Mouse (Mus musculus) cerebellum, postnatal 36 days (tissue): Measurements from ENCODE around the gene Tardbp.

Source experiments
- DNase-seq, 2 experiments: peaks; one replicate each; pipeline ENCODE4 v3.0.0; 2021 to 2022; ENCODE audit warnings: mixed read lengths in 2 of 2

The Tardbp gene

GRCm38 (mm10) chr4:148638302-148638701, 11.5 kb upstream of the Tardbp start:
- no peak for DNase-seq

DNA sequence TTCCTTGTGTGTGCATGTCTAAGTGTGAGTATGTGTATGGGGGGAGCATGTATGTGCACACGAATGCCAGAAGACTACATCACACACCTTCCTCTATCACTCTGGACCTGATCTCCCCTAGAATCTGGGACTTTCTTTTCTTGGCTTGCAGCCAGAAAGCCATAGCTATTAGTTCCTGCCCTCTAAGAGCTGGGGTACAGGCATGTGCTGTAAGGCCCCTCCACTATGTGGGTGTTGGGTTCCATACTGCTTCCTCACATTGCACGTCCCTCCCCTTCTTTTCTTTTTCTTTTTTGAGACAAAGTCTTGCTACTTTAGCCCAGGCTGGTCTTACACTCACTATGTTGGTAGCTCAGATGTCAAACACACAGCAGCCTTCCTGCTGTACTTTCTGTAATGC, 8.5 kb upstream of the Tardbp start:
- DNase-seq, result no peak

DNA sequence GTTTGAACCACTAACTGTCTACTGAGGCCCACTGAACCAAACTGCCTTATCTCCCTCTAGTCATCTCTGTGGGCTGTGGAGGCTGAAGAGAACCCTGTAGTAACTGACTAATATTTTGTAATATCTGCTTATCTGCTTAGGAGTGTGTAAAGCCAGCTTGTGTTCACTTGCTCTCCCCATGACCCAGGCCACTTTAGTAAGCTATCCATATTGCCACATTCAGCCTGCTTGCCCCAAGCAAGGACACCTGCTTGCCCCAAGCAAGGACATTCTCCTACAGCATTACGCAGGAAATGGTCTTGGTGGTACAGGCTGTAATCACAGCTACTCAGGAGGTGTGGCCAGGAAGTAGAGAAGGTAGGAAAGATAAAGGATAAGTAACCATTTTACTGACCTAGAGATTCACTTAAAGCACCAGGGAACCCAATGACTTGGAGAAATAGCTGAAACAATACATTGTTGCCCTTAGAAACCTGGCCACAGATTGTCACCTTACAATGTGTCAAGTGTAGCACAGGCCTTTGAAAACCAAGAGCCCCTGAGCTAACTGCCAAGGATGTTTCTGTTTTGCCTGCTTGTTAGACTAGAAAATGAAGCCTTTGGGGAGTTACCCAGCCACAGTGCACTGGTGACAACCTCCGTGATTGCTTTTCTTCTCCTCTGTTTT, 6.7 kb upstream of the Tardbp start:
- DNase-seq, result no peak

DNA sequence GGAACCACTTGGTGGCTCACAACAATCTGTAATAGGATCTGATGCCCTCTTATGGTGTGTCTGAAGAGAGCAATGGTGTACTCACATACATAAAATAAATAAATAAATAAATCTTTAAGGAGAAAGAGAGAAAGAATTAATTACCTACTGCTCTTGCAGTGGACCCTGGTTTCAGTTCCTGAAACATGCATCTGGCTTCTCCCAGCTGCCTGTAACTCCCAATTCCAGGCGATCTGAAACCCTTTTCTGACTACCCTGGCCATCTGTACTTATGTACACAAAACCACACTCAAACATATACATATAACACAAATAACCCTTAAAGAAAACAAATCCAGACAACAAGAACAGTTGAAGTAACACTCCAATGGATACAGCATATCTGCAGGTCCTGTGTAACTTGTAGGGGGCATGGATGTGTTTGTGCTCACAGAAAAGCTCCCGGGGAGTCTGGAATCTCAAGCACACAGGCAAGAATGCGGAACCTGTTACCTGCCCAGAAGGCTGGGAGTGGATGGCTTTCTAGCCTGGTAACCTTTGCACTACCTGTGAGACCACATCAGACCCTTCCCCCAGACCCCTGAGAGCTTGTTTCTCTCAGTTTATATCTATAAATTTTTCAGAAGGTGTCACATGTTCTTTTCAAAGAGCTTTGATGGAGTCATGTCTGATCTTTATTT, 5.3 kb upstream of the Tardbp start:
- no peak for DNase-seq

GRCm38 (mm10) chr4:148627246-148627645, 427 bp upstream of the Tardbp start:
- DNase-seq, result no peak

GRCm38 (mm10) chr4:148625756-148626622, 830 bp downstream of the Tardbp start:
- no peak for DNase-seq

DNA sequence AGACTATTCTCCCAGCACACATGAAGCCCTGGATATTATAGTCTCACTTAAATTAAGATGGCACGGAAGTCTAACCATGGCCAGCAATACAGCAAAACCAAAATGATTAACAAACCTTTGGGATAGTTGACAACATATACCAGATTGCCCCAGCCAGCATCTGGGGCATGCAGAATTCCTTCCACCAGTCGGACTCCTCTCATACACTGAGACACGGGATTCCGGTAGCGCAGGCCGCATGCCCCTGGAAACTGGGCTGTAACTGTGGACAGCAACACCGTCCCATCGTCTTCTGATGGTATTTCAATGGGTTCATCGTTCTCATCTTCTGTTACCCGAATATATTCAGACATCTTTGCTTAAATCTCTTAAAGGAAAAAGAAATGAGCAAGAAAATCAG, 1.8 kb downstream of the Tardbp start:
- no peak for DNase-seq

DNA sequence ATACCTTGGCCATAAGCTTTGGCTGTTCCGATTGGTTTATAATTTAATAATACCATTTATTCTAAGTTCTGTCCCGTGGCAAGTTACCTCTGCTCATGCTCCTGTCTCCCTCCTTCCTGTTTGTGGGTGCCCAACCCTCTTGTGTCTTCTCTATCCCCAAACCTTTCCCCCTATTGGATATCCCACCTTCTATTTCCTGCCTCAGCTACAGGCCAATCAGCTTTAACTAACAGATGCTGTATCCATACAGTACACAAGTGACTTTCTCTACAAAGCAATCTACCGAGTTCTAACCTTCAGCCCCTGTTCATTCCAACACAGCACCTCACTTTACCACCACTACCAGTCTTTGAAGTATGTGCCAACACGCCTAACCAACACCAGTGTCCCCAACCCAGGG, 3.2 kb downstream of the Tardbp start:
- no peak for DNase-seq

- no peak for DNase-seq
These were observed 4.3 kb downstream of the Tardbp start for GRCm38 (mm10) chr4:148622485-148622884.

- DNase-seq, result no peak
These were observed 6.1 kb downstream of the Tardbp start for GRCm38 (mm10) chr4:148620718-148621117.

GRCm38 (mm10) chr4:148619805-148620204, 7.0 kb downstream of the Tardbp start:
- DNase-seq, result no peak

DNA sequence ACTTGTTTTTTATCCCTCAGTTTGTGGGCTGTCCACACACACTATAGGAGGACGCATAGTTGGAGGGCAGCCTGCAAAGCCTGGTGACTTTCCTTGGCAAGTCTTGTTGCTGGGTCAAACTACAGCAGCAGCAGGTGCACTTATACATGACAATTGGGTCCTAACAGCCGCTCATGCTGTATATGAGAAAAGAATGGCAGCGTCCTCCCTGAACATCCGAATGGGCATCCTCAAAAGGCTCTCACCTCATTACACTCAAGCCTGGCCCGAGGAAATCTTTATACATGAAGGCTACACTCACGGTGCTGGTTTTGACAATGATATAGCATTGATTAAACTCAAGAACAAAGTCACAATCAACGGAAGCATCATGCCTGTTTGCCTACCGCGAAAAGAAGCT, 13.1 kb downstream of the Tardbp start:
- no peak for DNase-seq

GRCm38 (mm10) chr4:148612557-148612956, 14.3 kb downstream of the Tardbp start:
- DNase-seq, result no peak

DNA sequence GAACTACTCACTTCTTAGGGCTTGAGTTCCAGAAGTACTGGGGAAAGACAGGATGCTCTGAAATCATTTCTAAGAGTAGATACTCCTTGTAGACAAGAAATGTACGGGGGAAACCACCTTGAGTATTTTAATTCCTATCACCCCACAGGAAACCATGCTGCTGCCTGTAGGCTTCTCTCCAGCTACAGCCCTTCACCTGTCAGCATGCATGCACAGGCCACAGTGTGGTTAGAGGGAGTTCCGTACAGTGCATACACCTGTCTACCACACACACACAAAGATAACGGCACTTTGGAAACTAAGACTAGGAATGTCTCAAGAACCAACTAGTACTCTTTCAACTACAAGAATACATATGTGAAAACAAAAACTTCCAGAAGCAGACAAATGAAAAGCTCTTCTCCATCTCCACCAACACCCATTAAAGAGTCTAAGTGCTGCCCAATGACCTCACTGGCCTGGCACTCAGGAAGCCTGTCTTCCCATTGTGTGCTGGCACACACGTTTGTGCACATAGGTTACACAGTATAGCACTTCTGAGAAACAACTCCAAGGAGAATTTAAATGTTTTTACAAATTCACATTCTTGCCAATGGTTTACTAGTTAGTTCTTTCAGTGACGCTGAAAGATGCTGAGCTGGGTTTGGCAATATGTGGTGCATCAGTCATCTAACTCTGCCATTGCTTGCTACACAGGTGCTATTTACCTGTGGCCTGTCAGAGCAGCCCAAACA, 16.0 kb downstream of the Tardbp start:
- DNase-seq, result no peak

DNA sequence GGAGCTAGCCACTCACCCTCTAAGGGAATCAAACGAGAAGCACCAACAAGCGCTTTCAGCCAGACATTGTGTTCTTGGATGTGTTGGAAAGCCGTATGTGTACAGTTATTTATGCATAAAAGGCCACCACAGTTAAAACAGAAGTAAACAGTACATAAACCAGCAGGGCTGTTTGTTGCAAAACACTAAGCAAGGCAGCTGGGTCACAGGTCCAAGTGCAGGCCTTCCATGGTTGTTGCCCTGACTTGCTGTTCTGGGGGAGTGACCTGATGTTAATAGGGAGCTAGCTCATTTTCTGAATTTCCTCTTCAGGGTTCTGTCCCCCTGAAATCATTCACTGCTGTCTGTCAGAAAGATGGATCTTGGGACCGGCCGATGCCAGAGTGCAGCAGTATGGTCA, 17.0 kb downstream of the Tardbp start:
- DNase-seq, result no peak

- DNase-seq, result peak; percentile 75 to 79
These were observed 19.1 kb downstream of the Tardbp start for GRCm38 (mm10) chr4:148607758-148608157.

GRCm38 (mm10) chr4:148604541-148605165, 22.2 kb downstream of the Tardbp start:
- DNase-seq, result peak; percentile 65 to 69

- no peak for DNase-seq
These were observed 22.7 kb downstream of the Tardbp start for GRCm38 (mm10) chr4:148604141-148604540.

DNA sequence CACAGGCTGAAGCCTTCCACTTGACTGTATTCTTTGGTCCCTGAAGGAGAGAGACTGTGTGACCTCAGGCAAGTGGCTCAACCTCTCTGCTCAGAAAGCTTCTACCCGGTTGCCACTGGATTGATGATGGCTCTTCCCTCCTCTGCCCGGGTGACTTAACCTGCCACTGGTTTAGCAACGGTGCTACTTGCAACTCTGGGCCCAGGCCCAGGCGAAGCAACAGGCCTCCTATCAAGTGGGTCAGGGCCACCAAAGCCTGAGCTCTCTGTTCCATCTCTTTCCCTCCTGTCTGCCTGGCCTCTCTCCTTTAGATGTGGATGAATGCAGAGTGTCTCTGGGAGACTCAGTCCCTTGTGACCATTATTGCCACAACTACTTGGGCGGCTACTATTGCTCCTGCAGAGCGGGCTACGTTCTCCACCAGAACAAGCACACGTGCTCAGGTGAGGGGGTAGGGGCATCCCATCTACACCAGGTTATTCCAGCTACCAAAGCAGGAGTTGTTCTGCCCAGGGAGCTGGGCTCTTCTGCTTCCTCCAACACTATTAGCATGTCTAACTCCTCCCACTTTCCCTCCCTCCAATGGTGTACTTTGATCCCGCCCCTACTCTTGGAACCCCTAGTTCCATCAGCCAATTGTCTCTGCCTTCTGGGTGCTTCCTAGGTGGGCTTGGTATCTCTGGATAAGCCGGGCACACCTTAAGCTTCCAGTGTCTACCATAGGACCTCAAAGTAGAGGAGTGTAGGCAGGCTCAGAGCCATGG, 23.3 kb downstream of the Tardbp start:
- DNase-seq, result no peak

DNA sequence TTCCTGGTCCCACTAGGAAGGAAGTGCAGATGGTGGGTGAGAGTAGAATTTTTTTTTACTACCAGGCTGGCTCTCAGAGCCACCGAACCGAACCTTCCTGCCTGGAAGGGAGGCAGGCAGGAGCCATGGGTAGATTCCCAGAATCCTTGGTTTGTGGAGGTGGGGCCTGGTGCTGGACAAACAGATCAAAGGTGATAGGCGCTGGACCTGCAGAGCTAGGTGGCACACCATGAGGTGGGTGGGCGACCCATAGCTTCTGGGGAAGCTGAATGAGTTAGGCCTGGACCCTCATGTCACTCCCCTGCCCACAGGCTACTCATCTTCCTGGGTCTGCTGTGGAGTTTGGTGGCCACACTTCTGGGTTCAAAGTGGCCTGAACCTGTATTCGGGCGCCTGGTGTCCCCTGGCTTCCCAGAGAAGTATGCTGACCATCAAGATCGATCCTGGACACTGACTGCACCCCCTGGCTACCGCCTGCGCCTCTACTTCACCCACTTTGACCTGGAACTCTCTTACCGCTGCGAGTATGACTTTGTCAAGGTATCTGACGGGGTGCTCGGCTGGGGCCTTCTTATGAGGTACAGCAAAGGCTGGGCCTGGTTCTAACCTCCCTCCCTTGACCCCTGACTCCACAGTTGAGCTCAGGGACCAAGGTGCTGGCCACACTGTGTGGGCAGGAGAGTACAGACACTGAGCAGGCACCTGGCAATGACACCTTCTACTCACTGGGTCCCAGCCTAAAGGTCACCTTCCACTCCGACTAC, 24.3 kb downstream of the Tardbp start, which contains the start of gene Masp2:
Gene Masp2, plus strand, starts transcription at position 198 of the 764 bp plus-strand sequence.
- DNase-seq, result no peak

DNA sequence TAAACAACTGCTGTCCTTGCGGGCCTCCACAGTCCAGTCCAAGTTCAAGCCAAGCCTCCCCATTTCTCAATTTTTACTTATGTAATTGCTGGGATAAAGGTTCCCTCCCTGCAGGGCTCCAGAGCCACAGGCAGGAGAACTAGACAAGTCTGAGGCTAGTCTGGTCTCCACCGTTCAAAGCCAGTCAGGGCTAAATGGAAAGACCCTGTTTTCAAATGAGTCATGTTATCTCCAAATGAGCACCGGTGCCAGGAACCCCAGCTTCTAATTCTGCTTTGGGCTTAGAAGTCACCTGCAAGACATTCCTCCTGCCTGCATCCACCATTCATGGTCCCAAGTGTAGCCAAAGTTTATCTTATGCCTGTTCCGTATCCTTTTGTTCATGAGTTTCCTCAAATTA, 24.9 kb downstream of the Tardbp start:
- no peak for DNase-seq
